Mouse (Mus musculus): ENCODE measurements at regions not wholly inside any gene's neighbourhood (a gene's known extent, or its start where the extent isn't known, plus 50 kb on each side); places are given as distances from the start of the nearest gene placed in this dataset.
"Not testable (repeated sequence)": the region's sequence is repeated elsewhere in the genome, so short reads cannot be mapped to it uniquely, and the experiment has no call there.

GRCm38 (mm10) chr4:55276300-55276952, 73.4 kb upstream of the Rad23b start:
- in situ Hi-C loops (cut with MseI, MboI), result no loop called here

GRCm38 (mm10) chr4:55279351-55279750, 70.5 kb upstream of the Rad23b start:
- in situ Hi-C loops (cut with MseI, MboI), result not testable (repeated sequence)

- in situ Hi-C loops (cut with MseI, MboI), result no loop called here
These were observed 69.1 kb upstream of the Rad23b start for GRCm38 (mm10) chr4:55280706-55281105.

GRCm38 (mm10) chr4:55281486-55282096, 68.3 kb upstream of the Rad23b start:
- in situ Hi-C loops (cut with MseI, MboI), result no loop called here

- in situ Hi-C loops (cut with MseI, MboI), result no loop called here
These were observed 67.4 kb upstream of the Rad23b start for GRCm38 (mm10) chr4:55282474-55282873.

GRCm38 (mm10) chr4:55284722-55285225, 65.1 kb upstream of the Rad23b start:
- in situ Hi-C loops (cut with MseI, MboI), result no loop called here

GRCm38 (mm10) chr4:55285641-55286040, 64.2 kb upstream of the Rad23b start:
- in situ Hi-C loops (cut with MseI, MboI), result no loop called here

- in situ Hi-C loops (cut with MseI, MboI), result no loop called here
These were observed 61.4 kb upstream of the Rad23b start for GRCm38 (mm10) chr4:55288456-55288855.

- in situ Hi-C loops (cut with MseI, MboI), result no loop called here
These were observed 57.6 kb upstream of the Rad23b start for GRCm38 (mm10) chr4:55292277-55292676.

- in situ Hi-C loops (cut with MseI, MboI), result no loop called here
These were observed 57.1 kb upstream of the Rad23b start for GRCm38 (mm10) chr4:55292701-55293100.

- in situ Hi-C loops (cut with MseI, MboI), result no loop called here
These were observed 56.3 kb upstream of the Rad23b start for GRCm38 (mm10) chr4:55293347-55294079.

GRCm38 (mm10) chr4:55294255-55294687, 55.6 kb upstream of the Rad23b start:
- in situ Hi-C loops (cut with MseI, MboI), result no loop called here

- in situ Hi-C loops (cut with MseI, MboI), result no loop called here
These were observed 52.0 kb upstream of the Rad23b start for GRCm38 (mm10) chr4:55297841-55298240.
